Mouse (Mus musculus) olfactory bulb, adult 2 months (tissue): ENCODE data around the gene Rhobtb1.

Experiments used
- CTCF ChIP-seq: fragments of 200-500 bp; IDR thresholded peaks from 2 replicates; pipeline ENCODE4 v1.5.1; 2012; ENCODE audit warnings: low read depth, mild to moderate bottlenecking, low read length, moderate library complexity; ENCODE audit not compliant: insufficient read depth
- POLR2A ChIP-seq: fragments of 200-500 bp; IDR thresholded peaks from 2 replicates; pipeline ENCODE4 v1.6.1; 2012; ENCODE audit warnings: mild to moderate bottlenecking, low read depth, low read length, moderate library complexity; ENCODE audit not compliant: insufficient read depth

DNA sequence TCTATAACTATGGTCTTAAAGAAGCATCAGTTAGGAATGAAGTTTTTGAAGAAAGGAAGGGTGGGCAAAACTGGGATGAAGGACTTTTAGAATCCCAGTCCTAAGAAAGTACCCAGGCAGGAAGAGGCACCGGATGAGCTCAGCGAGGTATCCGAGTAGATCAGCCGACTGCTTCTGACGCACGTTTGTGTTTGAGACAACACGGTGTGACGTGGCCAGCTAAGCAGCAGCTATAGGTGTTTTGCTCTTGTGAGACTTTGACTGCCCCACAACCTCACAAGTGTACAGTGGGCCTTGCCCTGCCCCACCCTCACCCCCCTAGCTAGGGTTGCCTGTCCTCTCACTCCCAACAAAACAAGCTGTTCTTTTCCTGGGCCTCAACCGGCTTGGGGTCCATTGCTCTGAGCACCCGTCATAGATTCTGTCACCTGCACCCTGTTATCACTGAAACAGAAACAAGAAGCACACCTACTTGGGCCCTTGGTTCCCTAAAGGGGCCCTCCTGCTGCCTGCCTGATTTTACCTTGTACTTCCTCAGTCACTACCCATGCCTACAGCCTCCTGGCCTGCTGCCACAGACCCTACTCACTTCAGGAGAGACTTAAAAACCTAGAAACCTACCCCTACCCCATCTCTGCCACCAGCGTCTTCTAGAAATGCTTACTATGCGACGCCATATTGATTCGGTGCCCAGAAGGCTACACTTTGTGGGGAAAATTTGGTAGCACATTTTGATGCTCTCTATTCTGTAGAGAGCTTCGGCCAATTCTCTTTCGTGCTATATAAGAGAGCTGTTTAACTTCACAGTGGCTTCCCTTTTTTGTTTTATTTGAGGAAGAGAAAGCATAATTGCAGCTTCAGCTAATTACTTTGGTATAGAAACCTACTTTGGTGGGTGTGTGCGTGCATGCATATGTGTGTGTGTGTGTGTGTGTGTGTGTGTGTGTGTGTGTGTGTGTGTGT is 101.2 kb downstream of the Rhobtb1 start:
- TF ChIP-seq POLR2A: no peak
- TF ChIP-seq CTCF: no peak
